ENCODE assay signal across 8 mouse cellular contexts in genomic region chr4:28812691-28813289, GRCm38 (mm10). TPM values are rescaled to one million over a fixed set of nuclear protein-coding genes. Genes with fewer than 3 reads are reported as not detected.
A peak's percentile ranks its signal among the peaks of the same experiment; 100 is the strongest.
DNase-seq lines count a peak whose midpoint lies in the region.

Epha7 (plus strand) TSS chr4:28813131.

- H3K9me3 ChIP-seq in megakaryocyte, embryonic 14.5 days, result no peaks in the 10 kb centered on the region

- H3K36me3 ChIP-seq in megakaryocyte, embryonic 14.5 days (replicated peaks; ENCODE audit: low read length), result no peaks in the 10 kb centered on the region

- peak; percentile 92 for DNase-seq in adrenal gland, adult 8-10 months
- peak; percentile 100 for DNase-seq in embryo, embryonic 11 days
- DNase-seq in gastrocnemius, postnatal 14 days, result peak; percentile 98
- DNase-seq in induced T-regulatory cell, adult 2 months (ENCODE audit: low read depth), result peak; percentile 9
- peak; percentile 88 to 94 for DNase-seq in left cerebral cortex, adult 9 months (ENCODE audit: low spot score in 2 of 2)
- DNase-seq in right cerebral cortex, postnatal 10 days (ENCODE audit: low spot score in 2 of 2), result peak; percentile 98
- DNase-seq in urinary bladder, postnatal 14 days (ENCODE audit: low spot score), result peak; percentile 98

- peaks cover 41% of the 10 kb centered on the region for H3K27me3 ChIP-seq in megakaryocyte, embryonic 14.5 days (replicated peaks)

- intact Hi-C loops in gastrocnemius, postnatal 14 days (cut with DNase I; ENCODE audit: low total_unique reads), result no loop called here

- H3K4me3 ChIP-seq in megakaryocyte, embryonic 14.5 days (replicated peaks), result peak within 1 kb of the TSS; percentile 92

- peaks cover 33% of the 10 kb centered on the region for H3K4me1 ChIP-seq in megakaryocyte, embryonic 14.5 days

RNA-seq across cellular contexts. Expression of gene Epha7, which starts in this region (rescaled TPM):
- 1 to 10 TPM; 2.8 to 5.9 (median 4.2) TPM for total RNA-seq in adrenal gland, adult 8-10 months (2022)
- 1 to 10 TPM; 1.5 to 2.8 TPM for total RNA-seq in gastrocnemius, postnatal 14 days (2021)
- polyA plus RNA-seq in megakaryocyte, embryonic 14.5 days (2012; ENCODE audit: insufficient read depth, low replicate concordance), result 0.07 TPM in 1 of 2 replicates, not detected in the other

Comparison
In these comparisons a context has a peak if more than half of its experiments do, and no peak if none do; other contexts are left out.
1. Peak in every context shown above with its lines: DNase-seq and H3K4me3 ChIP-seq.
2. DNase-seq: peak in every context shown above with its lines; median percentile 100 in embryo, embryonic 11 days; 98 in gastrocnemius, postnatal 14 days; 98 in right cerebral cortex, postnatal 10 days; 98 in urinary bladder, postnatal 14 days; 92 in adrenal gland, adult 8-10 months; 91 in left cerebral cortex, adult 9 months; 9 in induced T-regulatory cell, adult 2 months.